Mouse (Mus musculus): ENCODE measurements at regions not wholly inside any gene's neighbourhood (a gene's known extent, or its start where the extent isn't known, plus 50 kb on each side); places are given as distances from the start of the nearest gene placed in this dataset.
"Not testable (repeated sequence)": the region's sequence is repeated elsewhere in the genome, so short reads cannot be mapped to it uniquely, and the experiment has no call there.

- no peak overlapping the region for H3K27ac ChIP-seq
- TF ChIP-seq CTCF (IDR thresholded peaks at IDR 0.05), result no peak
- no peak for DNase-seq (ENCODE audit: extremely low spot score in 1 of 2, low spot score in 2 of 2)
- H3K4me3 ChIP-seq, result no peak overlapping the region
- intact Hi-C loops (cut with DNase I), result no loop called here
Observed at GRCm38 (mm10) chr2:84042793-84043192, 52.4 kb downstream of the Gm13691 start.

DNA sequence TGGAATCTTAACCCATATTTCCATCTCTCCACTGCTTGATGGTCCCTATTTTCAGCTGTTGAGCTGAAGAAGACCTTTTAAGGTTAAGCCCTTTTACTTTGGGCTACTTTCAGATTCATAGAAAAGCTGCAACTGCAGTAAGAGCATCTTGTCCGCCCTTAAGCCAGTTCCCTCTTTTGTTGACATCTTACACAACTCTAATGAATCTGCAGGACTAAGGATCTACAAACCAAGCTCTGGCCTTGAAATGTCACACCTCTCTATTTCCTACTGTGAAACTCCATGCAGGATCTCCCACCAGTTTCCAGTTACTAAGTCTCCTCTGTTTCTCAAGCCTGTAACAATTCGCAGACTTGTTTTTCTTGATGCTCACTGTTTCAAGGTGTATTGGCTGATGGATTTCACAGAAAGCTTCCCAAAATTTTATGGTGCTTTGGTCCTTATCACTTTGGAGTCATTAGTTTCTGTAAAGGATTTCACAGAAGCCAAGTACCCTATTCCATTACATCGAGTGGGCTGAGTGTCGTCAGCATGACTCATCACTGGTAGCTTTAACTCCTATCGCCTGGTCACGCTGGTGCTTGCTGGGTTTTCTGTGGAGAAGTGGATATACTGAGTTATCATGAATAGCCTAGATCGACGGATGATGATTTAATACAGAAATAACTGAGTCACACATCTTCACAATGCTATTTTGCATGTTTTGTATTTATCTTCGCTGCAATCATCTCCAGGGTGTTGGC is 58.2 kb downstream of the Gm13691 start:
- H3K27ac ChIP-seq, result no peak overlapping the region
- TF ChIP-seq CTCF (IDR thresholded peaks at IDR 0.05), result no peak
- intact Hi-C loops (cut with DNase I), result no loop called here
- H3K4me3 ChIP-seq, result no peak overlapping the region
- DNase-seq (ENCODE audit: extremely low spot score in 1 of 2, low spot score in 2 of 2), result no peak

- no peak for DNase-seq (ENCODE audit: extremely low spot score in 1 of 2, low spot score in 2 of 2)
- no peak overlapping the region for H3K4me3 ChIP-seq
- H3K27ac ChIP-seq, result no peak overlapping the region
- intact Hi-C loops (cut with DNase I), result no loop called here
- TF ChIP-seq CTCF (IDR thresholded peaks at IDR 0.05), result no peak
Observed at GRCm38 (mm10) chr2:84051883-84052331, 61.6 kb downstream of the Gm13691 start.

- DNase-seq (ENCODE audit: extremely low spot score in 1 of 2, low spot score in 2 of 2), result no peak
- intact Hi-C loops (cut with DNase I), result no loop called here
- TF ChIP-seq CTCF (IDR thresholded peaks at IDR 0.05), result no peak
- H3K27ac ChIP-seq, result no peak overlapping the region
- H3K4me3 ChIP-seq, result no peak overlapping the region
Observed at GRCm38 (mm10) chr2:84059246-84059645, 68.9 kb downstream of the Gm13691 start.

GRCm38 (mm10) chr2:84061221-84061620 is 70.9 kb downstream of the Gm13691 start:
- no peak for DNase-seq (ENCODE audit: extremely low spot score in 1 of 2, low spot score in 2 of 2)
- Histone ChIP-seq H3K27ac (no peak overlapping the region), H3K4me3 (no peak overlapping the region)
- no peak for TF ChIP-seq CTCF (IDR thresholded peaks at IDR 0.05)
- intact Hi-C loops (cut with DNase I), result no loop called here

- Histone ChIP-seq H3K27ac (no peak overlapping the region), H3K4me3 (no peak overlapping the region)
- no peak for TF ChIP-seq CTCF (IDR thresholded peaks at IDR 0.05)
- intact Hi-C loops (cut with DNase I), result loop anchor here (2.0 kb wide), 1 partner anchor 360 kb away; the partner anchor contains the start of gene Calcrl
- DNase-seq (ENCODE audit: extremely low spot score in 1 of 2, low spot score in 2 of 2), result no peak
Observed at GRCm38 (mm10) chr2:84064371-84064770, 74.0 kb downstream of the Gm13691 start.

DNA sequence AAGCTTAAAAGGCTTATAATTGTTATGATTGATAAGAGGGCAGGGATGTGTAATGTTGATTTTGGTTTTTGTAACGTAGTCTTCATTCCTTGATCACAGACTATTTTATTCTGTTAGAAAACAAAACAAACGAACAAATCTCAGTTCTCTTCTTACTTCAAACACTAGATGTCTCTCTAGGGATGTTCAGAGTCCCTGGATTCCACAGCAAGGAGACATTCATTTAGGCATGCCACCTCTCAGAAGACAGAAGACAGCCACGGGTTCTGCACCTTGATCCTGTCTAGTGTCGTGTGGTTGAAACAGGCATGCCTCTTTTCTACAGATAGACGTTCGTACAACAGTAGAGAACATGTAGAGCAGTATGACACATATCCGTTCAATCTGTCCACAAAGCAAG is 74.7 kb downstream of the Gm13691 start:
- Histone ChIP-seq H3K4me3 (no peak overlapping the region), H3K27ac (no peak overlapping the region)
- intact Hi-C loops (cut with DNase I), result loop anchor here (2.0 kb wide), 1 partner anchor 360 kb away; the partner anchor contains the start of gene Calcrl
- no peak for DNase-seq (ENCODE audit: extremely low spot score in 1 of 2, low spot score in 2 of 2)
- peak; percentile 57 for TF ChIP-seq CTCF (IDR thresholded peaks at IDR 0.05)

DNA sequence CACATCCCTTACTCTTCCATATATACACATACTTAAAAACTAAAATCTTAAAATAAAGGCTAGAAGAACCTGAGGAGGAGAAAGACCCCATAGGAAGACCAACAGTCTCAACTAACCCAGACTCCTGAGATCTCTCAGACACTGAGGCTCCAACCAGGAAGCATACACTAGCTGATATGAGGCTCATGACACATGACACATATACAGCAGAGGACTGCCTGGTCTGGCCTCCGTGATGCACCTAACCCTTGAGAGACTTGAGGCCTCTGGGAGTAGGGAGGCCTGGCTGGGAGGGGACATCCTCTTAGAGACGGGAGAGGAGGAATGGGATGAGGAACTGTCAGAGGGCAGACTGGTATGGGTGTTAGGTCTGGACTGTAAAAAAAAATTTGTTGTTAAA is 75.4 kb downstream of the Gm13691 start:
- intact Hi-C loops (cut with DNase I), result loop anchor here (2.0 kb wide), 1 partner anchor 359 kb away; the partner anchor contains the start of gene Calcrl
- DNase-seq (ENCODE audit: extremely low spot score in 1 of 2, low spot score in 2 of 2), result no peak
- Histone ChIP-seq H3K4me3 (no peak overlapping the region), H3K27ac (no peak overlapping the region)
- TF ChIP-seq CTCF (IDR thresholded peaks at IDR 0.05), result no peak

GRCm38 (mm10) chr2:84066151-84066693 is 75.9 kb downstream of the Gm13691 start:
- DNase-seq (ENCODE audit: extremely low spot score in 1 of 2, low spot score in 2 of 2), result no peak
- TF ChIP-seq CTCF (IDR thresholded peaks at IDR 0.05), result no peak
- intact Hi-C loops (cut with DNase I), result no loop called here
- H3K4me3 ChIP-seq, result no peak overlapping the region
- H3K27ac ChIP-seq, result no peak overlapping the region

- H3K27ac ChIP-seq, result no peak overlapping the region
- intact Hi-C loops (cut with DNase I), result no loop called here
- TF ChIP-seq CTCF (IDR thresholded peaks at IDR 0.05), result no peak
- no peak overlapping the region for H3K4me3 ChIP-seq
- DNase-seq (ENCODE audit: extremely low spot score in 1 of 2, low spot score in 2 of 2), result no peak
Observed at GRCm38 (mm10) chr2:84066785-84067526, 76.6 kb downstream of the Gm13691 start.

- Histone ChIP-seq H3K4me3 (no peak overlapping the region), H3K27ac (no peak overlapping the region)
- intact Hi-C loops (cut with DNase I), result no loop called here
- TF ChIP-seq CTCF (IDR thresholded peaks at IDR 0.05), result no peak
- DNase-seq (ENCODE audit: extremely low spot score in 1 of 2, low spot score in 2 of 2), result no peak
Observed at GRCm38 (mm10) chr2:84068617-84069016, 78.3 kb downstream of the Gm13691 start.

DNA sequence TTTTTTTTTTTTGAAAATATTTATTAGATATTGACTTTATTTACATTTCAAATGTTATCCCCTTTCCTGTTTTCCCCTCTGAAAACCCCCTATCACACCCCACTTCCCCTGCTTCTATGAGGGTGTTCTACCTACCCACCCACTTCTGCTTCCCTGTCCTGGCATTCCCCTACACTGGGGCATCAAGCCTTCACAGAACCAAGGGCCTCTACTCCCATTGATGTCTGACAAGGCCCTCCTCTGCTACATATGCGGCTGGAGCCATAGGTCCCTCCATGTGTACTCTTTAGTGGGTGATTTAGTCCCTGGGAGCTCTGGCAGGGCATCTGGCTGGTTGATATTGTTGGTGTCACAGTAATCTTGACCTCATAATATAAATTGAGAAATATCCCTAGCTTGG is 79.1 kb downstream of the Gm13691 start:
- DNase-seq (ENCODE audit: extremely low spot score in 1 of 2, low spot score in 2 of 2); H3K27ac ChIP-seq; intact Hi-C loops (cut with DNase I); H3K4me3 ChIP-seq: not testable (repeated sequence)

Data from left cerebral cortex, adult 2 months (tissue).